Mouse (Mus musculus) skeletal muscle tissue, adult 2 months (tissue): ENCODE results near the gene Raver2.
"Not testable (repeated sequence)": the region's sequence is repeated elsewhere in the genome, so short reads cannot be mapped to it uniquely, and the experiment has no call there.

ENCODE experiments used
- DNase-seq: peaks from one replicate; pipeline ENCODE4 v3.0.0-alpha.2; 2012; ENCODE audit warnings: low read depth, low spot score

Gene Raver2

GRCm38 (mm10) chr4:101068786-101069153 is at the start of gene Raver2:
TSS of gene Raver2 (plus strand) at chr4:101068983.
- no peak for DNase-seq

GRCm38 (mm10) chr4:101020596-101020995 is 48.2 kb upstream of the Raver2 start, which contains the start of gene Gm10577:
TSS of gene Gm10577 (minus strand) at chr4:101020696.
- DNase-seq: no peak

- no peak for DNase-seq
Observed at GRCm38 (mm10) chr4:101026566-101026965, 42.2 kb upstream of the Raver2 start.

- no peak for DNase-seq
Observed at GRCm38 (mm10) chr4:101026995-101027394, 41.8 kb upstream of the Raver2 start.

- no peak for DNase-seq
Observed at GRCm38 (mm10) chr4:101027852-101028411, 40.9 kb upstream of the Raver2 start.

- DNase-seq: no peak
Observed at GRCm38 (mm10) chr4:101033047-101033446, 35.7 kb upstream of the Raver2 start.

- DNase-seq: no peak
Observed at GRCm38 (mm10) chr4:101035131-101035530, 33.7 kb upstream of the Raver2 start.

- no peak for DNase-seq
Observed at GRCm38 (mm10) chr4:101037156-101037555, 31.6 kb upstream of the Raver2 start.

- DNase-seq: no peak
Observed at GRCm38 (mm10) chr4:101043691-101044090, 25.1 kb upstream of the Raver2 start.

GRCm38 (mm10) chr4:101044149-101044548 is 24.6 kb upstream of the Raver2 start:
- no peak for DNase-seq

GRCm38 (mm10) chr4:101046576-101046975 is 22.2 kb upstream of the Raver2 start:
- DNase-seq: no peak

- DNase-seq: peak; percentile 20
Observed at GRCm38 (mm10) chr4:101062146-101062545, 6.6 kb upstream of the Raver2 start.

- DNase-seq: no peak
Observed at GRCm38 (mm10) chr4:101066401-101066800, 2.4 kb upstream of the Raver2 start.

GRCm38 (mm10) chr4:101069154-101069971 is 580 bp downstream of the Raver2 start:
- DNase-seq: no peak

GRCm38 (mm10) chr4:101071570-101071969 is 2.8 kb downstream of the Raver2 start:
- no peak for DNase-seq

- no peak for DNase-seq
Observed at GRCm38 (mm10) chr4:101076425-101076824, 7.6 kb downstream of the Raver2 start.

- no peak for DNase-seq
Observed at GRCm38 (mm10) chr4:101080016-101080415, 11.2 kb downstream of the Raver2 start.

- no peak for DNase-seq
Observed at GRCm38 (mm10) chr4:101082176-101082888, 13.5 kb downstream of the Raver2 start.

- no peak for DNase-seq
Observed at GRCm38 (mm10) chr4:101084863-101085262, 16.1 kb downstream of the Raver2 start.

GRCm38 (mm10) chr4:101086040-101086439 is 17.3 kb downstream of the Raver2 start:
- DNase-seq: no peak

- no peak for DNase-seq
Observed at GRCm38 (mm10) chr4:101087721-101088120, 18.9 kb downstream of the Raver2 start.

- DNase-seq: not testable (repeated sequence)
Observed at GRCm38 (mm10) chr4:101090630-101091029, 21.8 kb downstream of the Raver2 start.
